Mouse (Mus musculus): ENCODE measurements around the gene Pparg.

Pparg gene

GRCm38 (mm10) chr6:115360776-115361605 lies at the start of gene Pparg:
TSS of gene Pparg (plus strand) at chr6:115360951.
- peak; percentile 4 to 19 for DNase-seq (ENCODE audit: low spot score in 2 of 2)

GRCm38 (mm10) chr6:115312780-115313179 lies 48.0 kb upstream of the Pparg start:
- no peak for DNase-seq (ENCODE audit: low spot score in 2 of 2)

DNA sequence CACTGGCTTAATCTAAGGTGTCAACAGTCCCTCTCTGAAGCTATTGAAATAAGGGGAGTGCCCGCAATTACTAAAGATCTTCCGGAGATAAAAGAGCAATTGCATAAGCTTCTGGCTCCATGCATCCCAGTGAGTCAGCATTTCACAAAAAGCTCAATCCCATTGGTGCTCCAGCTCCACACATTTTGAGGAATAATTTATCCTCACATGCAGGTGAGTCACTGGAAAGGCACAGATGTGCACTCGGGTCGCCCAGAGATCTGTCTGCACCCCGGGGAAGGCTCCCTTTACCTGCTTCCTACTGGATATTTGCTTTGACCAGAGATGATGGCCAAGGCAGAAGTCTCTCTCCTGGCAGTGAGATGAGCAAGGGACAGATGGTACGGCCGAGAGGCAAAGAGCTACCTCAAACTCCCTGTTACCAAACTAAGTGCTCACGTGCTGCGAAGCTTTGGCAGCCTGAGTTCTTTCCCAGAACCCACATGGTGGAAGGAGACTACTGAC lies 47.5 kb upstream of the Pparg start:
- no peak for DNase-seq (ENCODE audit: low spot score in 2 of 2)

DNA sequence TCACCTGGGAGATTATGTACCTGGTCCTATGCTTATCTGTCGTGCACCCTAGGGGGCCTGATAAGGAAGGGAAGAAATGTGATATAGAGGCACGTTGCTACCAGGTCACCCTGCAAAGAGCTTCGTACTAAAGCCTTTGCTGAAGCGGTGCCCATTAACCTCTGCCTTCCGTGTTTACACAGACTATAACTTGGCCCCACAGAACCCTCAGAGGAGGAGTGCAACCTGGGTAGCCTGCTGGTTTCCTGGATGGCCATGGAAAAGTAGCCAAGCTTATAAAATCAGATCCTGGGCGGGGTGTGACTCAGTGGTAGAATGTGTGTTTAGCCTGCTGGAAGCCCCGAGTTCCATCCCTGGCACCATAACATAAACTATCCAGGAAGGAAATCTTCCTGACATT lies 46.8 kb upstream of the Pparg start:
- no peak for DNase-seq (ENCODE audit: low spot score in 2 of 2)

- no peak for DNase-seq (ENCODE audit: low spot score in 2 of 2)
Measured at GRCm38 (mm10) chr6:115315770-115316169, 45.0 kb upstream of the Pparg start.

- DNase-seq (ENCODE audit: low spot score in 2 of 2): no peak
Measured at GRCm38 (mm10) chr6:115316811-115317221, 43.9 kb upstream of the Pparg start.

- no peak for DNase-seq (ENCODE audit: low spot score in 2 of 2)
Measured at GRCm38 (mm10) chr6:115318811-115319210, 41.9 kb upstream of the Pparg start.

- no peak for DNase-seq (ENCODE audit: low spot score in 2 of 2)
Measured at GRCm38 (mm10) chr6:115319686-115320085, 41.1 kb upstream of the Pparg start.

- no peak for DNase-seq (ENCODE audit: low spot score in 2 of 2)
Measured at GRCm38 (mm10) chr6:115320927-115321714, 39.6 kb upstream of the Pparg start.

DNA sequence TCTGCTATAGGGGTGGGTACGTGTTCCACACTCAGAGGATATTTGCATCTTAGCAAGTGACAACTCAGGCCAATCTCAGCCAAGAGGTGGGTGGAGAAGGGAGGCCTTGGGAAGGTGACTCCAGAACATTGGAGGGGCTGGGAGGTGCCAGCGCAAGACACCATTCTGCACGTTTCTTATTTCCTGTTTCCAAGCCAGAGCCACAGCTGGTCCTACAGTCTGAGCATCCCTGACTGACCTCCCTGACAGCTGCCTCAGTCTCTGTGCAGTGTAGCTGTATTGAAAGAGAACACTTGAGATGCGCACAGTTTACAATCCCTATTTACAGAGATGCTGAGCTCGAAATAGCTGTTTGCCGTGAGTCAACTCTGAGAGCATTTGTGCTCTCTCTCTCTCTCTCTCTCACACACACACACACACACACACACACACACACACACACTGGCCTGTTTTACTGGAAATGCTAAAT lies 38.8 kb upstream of the Pparg start:
- DNase-seq (ENCODE audit: low spot score in 2 of 2): peak; percentile 23 to 49

DNA sequence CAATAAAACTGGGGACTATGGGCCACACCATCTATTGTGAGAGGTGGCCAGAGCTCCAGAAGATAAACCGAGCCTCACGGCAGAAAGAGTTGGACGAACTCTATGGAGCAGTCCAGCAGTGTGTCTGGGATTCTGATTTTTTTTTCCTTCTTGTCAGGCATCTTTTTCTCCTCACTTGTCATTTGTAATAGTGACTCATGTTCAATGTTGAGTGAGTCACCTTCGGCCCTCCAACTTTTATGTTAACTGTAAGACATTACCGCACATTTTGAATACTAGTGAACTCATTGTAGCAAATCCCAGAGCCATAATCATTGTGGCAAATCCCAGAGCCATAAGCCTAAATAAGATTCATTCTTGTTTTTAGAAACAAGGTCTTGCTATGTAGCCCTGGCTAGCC lies 37.8 kb upstream of the Pparg start:
- no peak for DNase-seq (ENCODE audit: low spot score in 2 of 2)

DNA sequence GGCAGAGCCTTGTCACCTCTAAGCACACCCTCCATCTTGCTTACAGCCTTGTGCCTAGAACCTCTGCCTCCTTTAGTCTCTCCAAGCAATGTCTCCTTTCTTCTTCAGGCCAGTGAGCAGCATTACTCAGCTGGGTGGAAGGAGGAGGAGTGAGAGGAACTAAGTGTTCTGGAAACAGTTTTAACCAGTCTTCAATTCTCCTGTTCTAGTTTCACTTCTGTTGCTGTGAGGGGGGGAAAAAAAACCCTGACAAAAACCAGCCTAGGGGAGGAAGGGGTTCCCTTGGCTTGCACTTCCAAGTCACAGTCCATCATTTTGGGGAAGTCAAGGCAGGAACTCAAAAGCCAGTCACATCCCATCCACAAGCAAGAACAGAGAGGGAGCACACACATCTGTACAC lies 29.8 kb upstream of the Pparg start:
- no peak for DNase-seq (ENCODE audit: low spot score in 2 of 2)

- no peak for DNase-seq (ENCODE audit: low spot score in 2 of 2)
Measured at GRCm38 (mm10) chr6:115333099-115333694, 27.6 kb upstream of the Pparg start.

DNA sequence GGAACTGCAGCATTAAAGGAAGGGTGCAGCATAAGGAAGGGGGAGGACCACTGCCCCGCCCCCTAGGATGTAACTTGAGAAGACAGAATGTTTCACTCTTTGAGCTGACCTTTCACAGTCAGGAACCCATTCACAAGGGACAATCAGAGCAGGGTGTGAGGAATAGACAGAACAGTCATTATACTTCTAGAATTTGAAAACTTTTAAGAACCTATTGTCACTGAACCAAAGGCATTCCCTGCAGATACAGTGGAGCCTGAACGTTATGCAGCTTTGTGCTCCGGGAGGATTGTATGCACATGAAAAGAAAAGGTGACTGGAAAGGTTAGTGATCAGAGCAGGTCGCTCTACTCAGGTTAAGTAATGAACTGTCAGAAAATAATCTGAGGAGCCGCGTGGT lies 25.2 kb upstream of the Pparg start:
- DNase-seq (ENCODE audit: low spot score in 2 of 2): no peak

DNA sequence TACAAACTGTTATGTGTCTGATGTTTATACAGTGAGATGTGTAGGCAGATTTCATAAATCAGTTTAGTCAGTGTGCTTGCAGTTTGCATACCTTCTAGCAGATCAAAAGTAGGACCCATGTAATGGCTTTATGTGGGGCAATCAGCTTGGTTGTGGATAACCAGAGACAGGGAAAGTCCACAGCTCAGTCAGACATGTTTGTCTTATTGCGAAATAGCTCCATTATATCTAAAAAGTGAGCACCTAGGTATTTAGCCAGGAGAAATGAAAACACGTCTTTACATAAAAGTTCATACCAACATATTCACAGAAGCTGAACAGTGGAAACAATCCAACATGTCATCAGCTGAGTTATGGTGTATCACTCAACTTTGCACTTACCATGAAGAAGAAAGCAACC lies 20.7 kb upstream of the Pparg start:
- DNase-seq (ENCODE audit: low spot score in 2 of 2): no peak

DNA sequence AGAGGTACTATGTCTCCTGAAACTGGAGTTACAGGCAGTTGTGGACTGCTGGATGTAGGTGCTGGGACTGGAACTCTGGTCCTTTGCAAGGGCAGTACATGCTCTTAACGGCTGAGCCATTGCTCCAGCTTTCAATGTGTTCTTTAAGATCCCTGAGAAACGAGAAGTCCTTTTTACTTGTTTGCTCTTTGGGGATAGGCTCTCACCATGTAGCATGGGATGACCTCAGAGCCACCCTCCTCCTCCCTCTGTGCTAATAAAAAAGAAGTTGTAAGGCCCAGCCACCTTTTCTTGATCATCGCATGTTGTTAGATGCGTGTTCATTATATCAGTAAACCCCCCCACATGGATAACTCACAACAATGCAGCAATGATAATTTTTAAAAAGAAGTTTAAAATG lies 17.7 kb upstream of the Pparg start:
- no peak for DNase-seq (ENCODE audit: low spot score in 2 of 2)

DNA sequence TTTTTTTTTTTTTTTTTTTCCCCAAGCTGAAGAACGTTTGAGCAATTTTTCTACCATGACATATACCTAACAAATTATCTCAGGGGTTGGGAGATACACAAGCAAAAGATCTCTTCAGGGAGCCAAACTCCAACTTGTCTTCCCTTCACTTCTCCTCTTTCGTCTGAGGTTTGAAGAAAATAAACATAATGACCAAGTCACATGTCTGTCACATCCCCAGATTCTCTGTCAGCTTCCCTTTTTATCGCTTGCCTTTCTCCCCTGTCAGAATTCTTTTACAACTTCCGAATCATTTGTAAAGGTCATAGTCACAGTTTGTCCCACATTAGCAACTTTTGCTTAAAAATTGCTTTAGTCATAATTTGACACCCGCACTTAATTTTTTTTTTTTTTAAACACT lies 17.2 kb upstream of the Pparg start:
- no peak for DNase-seq (ENCODE audit: low spot score in 2 of 2)

DNA sequence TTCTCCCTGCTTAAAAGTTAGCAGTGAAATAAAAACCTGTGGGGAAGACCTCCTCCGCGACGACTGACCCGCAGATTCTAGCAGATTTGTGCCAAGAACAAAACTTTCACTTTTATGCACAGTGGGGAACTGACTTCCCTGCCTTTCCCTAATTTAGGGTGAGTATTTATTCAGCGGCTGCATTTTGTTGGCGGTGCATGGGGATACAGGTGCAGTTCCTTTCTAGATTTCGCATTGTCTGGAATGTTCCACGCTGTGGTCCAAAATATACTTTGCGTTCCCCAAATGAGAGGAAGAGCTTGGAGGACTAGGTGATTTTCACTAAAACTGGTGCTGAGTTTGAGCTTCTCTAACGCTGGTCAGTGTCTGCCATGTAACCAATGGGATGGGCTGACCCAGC lies 16.6 kb upstream of the Pparg start:
- DNase-seq (ENCODE audit: low spot score in 2 of 2): no peak

- DNase-seq (ENCODE audit: low spot score in 2 of 2): no peak
Measured at GRCm38 (mm10) chr6:115344513-115344912, 16.2 kb upstream of the Pparg start.

DNA sequence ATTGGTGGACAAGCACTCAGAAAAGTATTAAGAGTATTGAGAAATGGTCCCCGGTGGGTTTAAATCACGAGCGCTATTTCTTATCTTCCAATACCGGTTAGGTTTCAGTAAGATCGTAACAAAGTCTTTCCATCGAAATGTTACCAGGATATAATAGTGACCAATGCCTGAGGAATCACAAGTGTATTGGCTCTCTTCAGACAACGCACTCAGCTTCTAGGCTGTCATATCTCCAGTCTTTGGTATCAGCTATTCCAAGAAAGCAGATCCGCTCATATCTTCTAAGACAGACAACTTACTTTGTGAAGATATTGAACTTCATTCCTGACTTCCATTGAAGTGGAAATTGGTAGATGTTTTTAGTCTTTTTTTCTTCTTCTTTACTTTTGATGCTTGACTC lies 15.7 kb upstream of the Pparg start:
- no peak for DNase-seq (ENCODE audit: low spot score in 2 of 2)

DNA sequence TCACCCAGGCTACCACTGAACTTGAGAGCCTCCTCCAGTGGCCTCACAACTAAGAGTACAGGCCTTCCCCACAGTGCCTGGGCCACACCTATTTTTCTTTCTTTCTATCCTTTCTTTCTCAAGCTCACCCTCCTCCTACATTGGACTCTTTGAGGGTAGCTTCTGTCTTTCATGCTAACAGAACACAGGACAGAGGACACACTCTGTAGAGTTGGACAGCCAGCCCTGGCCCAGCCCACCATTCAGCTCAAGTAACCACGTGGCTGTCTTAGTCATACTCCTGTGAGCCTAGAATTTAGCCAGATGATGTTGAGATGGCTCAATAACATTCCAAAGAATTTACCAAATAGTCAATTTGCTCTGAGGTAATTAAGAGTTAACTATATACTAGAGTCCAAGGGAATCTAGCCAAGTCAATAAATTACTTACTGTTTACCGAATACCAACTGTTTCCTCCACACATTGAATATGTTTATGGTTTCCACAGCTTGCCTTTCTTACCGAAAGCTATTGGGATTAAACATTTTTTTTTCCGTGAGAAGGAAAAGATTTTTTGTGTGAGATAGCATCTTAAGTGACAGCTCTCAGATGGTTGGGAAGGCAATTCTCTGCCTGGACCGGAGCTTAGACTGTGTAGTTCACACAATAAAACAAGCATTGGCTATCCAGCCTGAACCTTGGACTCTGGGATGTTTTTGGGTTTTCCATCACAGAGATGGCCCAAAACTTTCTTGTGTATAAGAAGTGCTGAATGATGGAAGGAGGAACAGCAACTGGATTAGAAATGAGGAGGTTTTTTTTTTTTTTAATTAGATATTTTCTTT lies 10.9 kb upstream of the Pparg start:
- no peak for DNase-seq (ENCODE audit: low spot score in 2 of 2)

All from frontal cortex, postnatal 14 days (tissue).